Mouse (Mus musculus) lung, postnatal 36 days (tissue): Measurements from ENCODE around the gene Gm20831.
"Not testable (repeated sequence)": the region's sequence is repeated elsewhere in the genome, so short reads cannot be mapped to it uniquely, and the experiment has no call there.

Experiments
- DNase-seq: peaks from one replicate; pipeline ENCODE4 v3.0.0; 2022; ENCODE audit warnings: mixed read lengths

Gm20831 gene

GRCm38 (mm10) chrY:17874441-17874840 is at the start of gene Gm20831, which contains the start of gene Gm20772:
Gene Gm20831 (plus strand): TSS chrY:17874741.
Gene Gm20772 (plus strand): TSS chrY:17874741.
- not testable (repeated sequence) for DNase-seq

- DNase-seq, result not testable (repeated sequence)
These were observed 28.4 kb upstream of the Gm20831 start, which contains the start of gene Gm21904 for GRCm38 (mm10) chrY:17846166-17846565. Gene Gm21904 (minus strand): TSS chrY:17846266.

GRCm38 (mm10) chrY:17937230-17937629 is 62.7 kb downstream of the Gm20831 start, which contains the start of gene Srsy:
Gene Srsy (minus strand): TSS chrY:17937330.
- DNase-seq, result not testable (repeated sequence)
